Mouse (Mus musculus): Measurements from ENCODE around the gene Gm8374. TPM values are rescaled to one million over a fixed set of nuclear protein-coding genes. Genes with fewer than 3 reads are reported as not detected.
A peak's percentile ranks its signal among the peaks of the same experiment; 100 is the strongest.
"Not testable (repeated sequence)": the region's sequence is repeated elsewhere in the genome, so short reads cannot be mapped to it uniquely, and the experiment has no call there.

Gene Gm8374
- not detected in 2 replicates for polyA plus RNA-seq (2011; ENCODE audit: insufficient read depth, insufficient read length, low read depth, missing spikeins)

- H3K27ac ChIP-seq (ENCODE audit: insufficient read depth, low read length); H3K4me3 ChIP-seq (ENCODE audit: low read depth, low read length); H3K4me1 ChIP-seq (ENCODE audit: control insufficient read depth, insufficient read depth, low read length); H3K9ac ChIP-seq (ENCODE audit: low read depth, poor library complexity, severe bottlenecking); H3K9me3 ChIP-seq (replicated peaks; ENCODE audit: control insufficient read depth, insufficient read depth, low read length, poor library complexity, severe bottlenecking); H3K36me3 ChIP-seq (ENCODE audit: control insufficient read depth, insufficient read depth, low read length, poor library complexity, severe bottlenecking); H3K27me3 ChIP-seq (ENCODE audit: control insufficient read depth, insufficient read depth, low read length, poor library complexity, severe bottlenecking): not testable (repeated sequence)
Measured at GRCm38 (mm10) chr14:7365034-7365433, at the start of gene Gm8374. TSS of gene Gm8374 (minus strand) at chr14:7365134.

GRCm38 (mm10) chr14:7332295-7332694 lies 32.6 kb downstream of the Gm8374 start, which contains the start of gene Gm5797:
TSS of gene Gm5797 (minus strand) at chr14:7332395.
- not testable (repeated sequence) for H3K9me3 ChIP-seq (replicated peaks; ENCODE audit: control insufficient read depth, insufficient read depth, low read length, poor library complexity, severe bottlenecking)

GRCm38 (mm10) chr14:7315093-7315492 lies 49.8 kb downstream of the Gm8374 start:
- Histone ChIP-seq H3K4me3 (ENCODE audit: low read depth, low read length) (peak overlapping the region; percentile 76), H3K9ac (ENCODE audit: low read depth, poor library complexity, severe bottlenecking) (peak overlapping the region; percentile 86)
- H3K9me3 ChIP-seq (replicated peaks; ENCODE audit: control insufficient read depth, insufficient read depth, low read length, poor library complexity, severe bottlenecking); H3K4me1 ChIP-seq (ENCODE audit: control insufficient read depth, insufficient read depth, low read length); H3K36me3 ChIP-seq (ENCODE audit: control insufficient read depth, insufficient read depth, low read length, poor library complexity, severe bottlenecking); H3K27me3 ChIP-seq (ENCODE audit: control insufficient read depth, insufficient read depth, low read length, poor library complexity, severe bottlenecking); H3K27ac ChIP-seq (ENCODE audit: insufficient read depth, low read length): not testable (repeated sequence)

More at GRCm38 (mm10) chr14:7332295-7332694, 32.6 kb downstream of the Gm8374 start, which contains the start of gene Gm5797:
- not testable (repeated sequence) for H3K36me3 ChIP-seq (ENCODE audit: control insufficient read depth, insufficient read depth, low read length, poor library complexity, severe bottlenecking); H3K9ac ChIP-seq (ENCODE audit: low read depth, poor library complexity, severe bottlenecking); H3K4me3 ChIP-seq (ENCODE audit: low read depth, low read length); H3K4me1 ChIP-seq (ENCODE audit: control insufficient read depth, insufficient read depth, low read length); H3K27me3 ChIP-seq (ENCODE audit: control insufficient read depth, insufficient read depth, low read length, poor library complexity, severe bottlenecking); H3K27ac ChIP-seq (ENCODE audit: insufficient read depth, low read length)

- not testable (repeated sequence) for H3K4me1 ChIP-seq (ENCODE audit: control insufficient read depth, insufficient read depth, low read length); H3K27ac ChIP-seq (ENCODE audit: insufficient read depth, low read length); H3K27me3 ChIP-seq (ENCODE audit: control insufficient read depth, insufficient read depth, low read length, poor library complexity, severe bottlenecking); H3K36me3 ChIP-seq (ENCODE audit: control insufficient read depth, insufficient read depth, low read length, poor library complexity, severe bottlenecking); H3K9me3 ChIP-seq (replicated peaks; ENCODE audit: control insufficient read depth, insufficient read depth, low read length, poor library complexity, severe bottlenecking)
- Histone ChIP-seq H3K9ac (ENCODE audit: low read depth, poor library complexity, severe bottlenecking) (peak within 1 kb of the TSS; percentile 86), H3K4me3 (ENCODE audit: low read depth, low read length) (peak within 1 kb of the TSS; percentile 76)
Measured at GRCm38 (mm10) chr14:7314661-7315060, 50.3 kb downstream of the Gm8374 start, which contains the start of gene Gm3739. TSS of gene Gm3739 (minus strand) at chr14:7315049.

Other genes starting within 250 kb of the Gm8374 start
- not detected in 2 replicates for gene Gm6676, start 239.7 kb downstream of the Gm8374 start, polyA plus RNA-seq (2011; ENCODE audit: insufficient read depth, insufficient read length, low read depth, missing spikeins)
- gene Gm3512, start 190.6 kb downstream of the Gm8374 start, polyA plus RNA-seq (2011; ENCODE audit: insufficient read depth, insufficient read length, low read depth, missing spikeins) = 2.7 and 7.0 TPM in 2 replicates
- gene Gm16434, start 170.6 kb downstream of the Gm8374 start, polyA plus RNA-seq (2011; ENCODE audit: insufficient read depth, insufficient read length, low read depth, missing spikeins) = not detected in 2 replicates
- not detected in 2 replicates for gene Gm3727, start 100.4 kb downstream of the Gm8374 start, polyA plus RNA-seq (2011; ENCODE audit: insufficient read depth, insufficient read length, low read depth, missing spikeins)
- 1.5 and 2.2 TPM in 2 replicates for gene Gm3739, start 50.1 kb downstream of the Gm8374 start, polyA plus RNA-seq (2011; ENCODE audit: insufficient read depth, insufficient read length, low read depth, missing spikeins)
- not detected in 2 replicates for gene Gm5797, start 32.7 kb downstream of the Gm8374 start, polyA plus RNA-seq (2011; ENCODE audit: insufficient read depth, insufficient read length, low read depth, missing spikeins)
- not detected in 2 replicates for gene Gm3755, start 85.8 kb upstream of the Gm8374 start, polyA plus RNA-seq (2011; ENCODE audit: insufficient read depth, insufficient read length, low read depth, missing spikeins)
- 0.62 and 0.73 TPM in 2 replicates for gene Gm3752, start 118.6 kb upstream of the Gm8374 start, polyA plus RNA-seq (2011; ENCODE audit: insufficient read depth, insufficient read length, low read depth, missing spikeins)
- 0.46 and 1.2 TPM in 2 replicates for gene Gm3558, start 203.4 kb upstream of the Gm8374 start, polyA plus RNA-seq (2011; ENCODE audit: insufficient read depth, insufficient read length, low read depth, missing spikeins)
- gene Gm10338, start 230.5 kb upstream of the Gm8374 start, polyA plus RNA-seq (2011; ENCODE audit: insufficient read depth, insufficient read length, low read depth, missing spikeins) = not detected in 2 replicates